Mouse (Mus musculus) olfactory bulb, adult 2 months (tissue): ENCODE measurements around the gene Ddx11. TPM values are rescaled to one million over a fixed set of nuclear protein-coding genes. Genes with fewer than 3 reads are reported as not detected.
A peak's percentile ranks its signal among the peaks of the same experiment; 100 is the strongest.

Experiments used
- H3K27ac ChIP-seq: fragments of 200-500 bp; 2 replicates; pipeline ENCODE4 v1.5.1; 2012; ENCODE audit warnings: low read depth, low read length; ENCODE audit not compliant: insufficient read depth
- H3K4me1 ChIP-seq: fragments of 200-500 bp; 2 replicates; pipeline ENCODE4 v1.6.1; 2012; ENCODE audit warnings: low read length; ENCODE audit not compliant: control insufficient read depth, insufficient read depth
- H3K4me3 ChIP-seq: fragments of 200-500 bp; 2 replicates; pipeline ENCODE4 v1.5.1; 2012; ENCODE audit warnings: mild to moderate bottlenecking, low read depth, low read length, moderate library complexity; ENCODE audit not compliant: insufficient read depth
- CTCF ChIP-seq: fragments of 200-500 bp; IDR thresholded peaks from 2 replicates; pipeline ENCODE4 v1.5.1; 2012; ENCODE audit warnings: low read depth, mild to moderate bottlenecking, low read length, moderate library complexity; ENCODE audit not compliant: insufficient read depth
- POLR2A ChIP-seq: fragments of 200-500 bp; IDR thresholded peaks from 2 replicates; pipeline ENCODE4 v1.6.1; 2012; ENCODE audit warnings: mild to moderate bottlenecking, low read depth, low read length, moderate library complexity; ENCODE audit not compliant: insufficient read depth
- WGBS: fragments of 180-500 bp; shearing (Covaris S2); methylation state at CpG from one replicate; pipeline ENCODE4 v1.1.7; 2018; 5-methylcytosine and 5-hydroxymethylcytosine counted together
- polyA plus RNA-seq: library from polyadenylated mRNA; stranded (reverse); fragments of >200 nt; gene quantifications from 2 replicates; pipeline ENCODE4 v1.2.4, GENCODE M21; 2012; ENCODE audit warnings: low replicate concordance; ENCODE audit not compliant: missing spikeins, insufficient read depth, insufficient read length

Ddx11 gene
- polyA plus RNA-seq: not detected in 2 replicates

DNA sequence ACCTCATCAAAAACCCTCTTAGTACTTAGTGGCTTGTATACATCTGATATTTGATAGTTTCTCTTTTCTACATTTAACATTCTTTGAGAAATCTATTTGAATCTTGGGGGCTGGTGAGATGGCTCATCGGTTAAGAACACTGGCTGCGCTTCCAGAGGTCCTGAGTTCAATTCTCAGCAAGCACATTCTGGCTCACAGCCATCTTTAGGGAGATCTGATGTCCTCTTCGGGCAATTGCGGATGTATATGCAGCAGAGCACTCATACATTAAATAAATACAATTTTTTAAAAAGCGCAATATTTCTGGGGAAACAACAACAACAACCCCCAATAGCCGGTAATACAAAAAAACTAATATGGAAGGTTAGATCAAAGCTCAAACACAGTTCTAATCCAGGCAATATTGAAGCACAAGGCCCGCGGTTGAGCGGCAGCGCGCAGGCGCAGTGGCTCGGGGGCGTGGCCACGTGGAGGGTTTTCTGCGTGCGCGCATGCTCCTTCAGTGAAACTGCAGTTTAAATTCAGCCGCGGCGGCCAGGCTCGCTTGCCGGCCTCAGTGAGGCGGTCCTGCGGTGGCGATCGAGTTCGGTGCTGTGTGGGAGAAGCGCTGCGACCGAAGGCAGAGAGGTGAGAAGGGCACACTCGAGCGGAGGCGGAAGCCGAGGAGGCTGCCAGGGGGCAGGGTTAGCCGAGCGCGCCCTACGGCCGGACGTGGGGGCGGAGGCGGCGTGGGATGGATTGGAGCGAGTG is at the start of gene Ddx11:
Gene Ddx11 (plus strand): TSS at position 455 of the 750 bp plus-strand sequence.
- 4% methylated on average over 45 of the region's 45 CpGs for WGBS
- peak within 1 kb of the TSS; percentile 84 for H3K4me3 ChIP-seq
- no peak within 1 kb of the TSS for H3K27ac ChIP-seq
- no peaks in the 10 kb centered on the region; the same call in 1 of the 2 replicates for H3K4me1 ChIP-seq
- TF ChIP-seq POLR2A (peak; percentile 50), CTCF (no peak)

DNA sequence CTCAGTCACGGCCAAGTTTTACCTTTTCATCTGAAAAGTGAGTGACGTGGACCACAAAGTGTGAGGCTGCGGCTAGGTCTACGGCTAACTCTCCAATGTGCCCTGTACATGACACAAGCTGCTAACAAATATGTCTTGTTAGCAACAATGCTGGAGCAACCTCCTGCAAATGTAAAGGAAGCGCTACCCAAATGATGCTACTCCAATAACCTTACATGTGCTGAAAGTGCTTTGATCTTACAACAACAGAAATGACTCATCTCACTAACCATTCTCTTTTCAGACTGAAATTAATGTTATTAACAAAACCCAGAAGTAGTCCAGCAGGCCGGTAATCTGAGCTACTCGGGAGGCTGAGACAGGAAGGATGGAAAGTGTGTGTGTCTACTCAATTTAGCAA is 49.3 kb upstream of the Ddx11 start:
- H3K4me1 ChIP-seq: peaks cover 4% of the 10 kb centered on the region; the same call in 1 of the 2 replicates
- TF ChIP-seq CTCF: no peak
- no peak for TF ChIP-seq POLR2A
- no peak overlapping the region for H3K27ac ChIP-seq
- H3K4me3 ChIP-seq: no peak overlapping the region
- 60% methylated on average over 7 of the region's 7 CpGs for WGBS

DNA sequence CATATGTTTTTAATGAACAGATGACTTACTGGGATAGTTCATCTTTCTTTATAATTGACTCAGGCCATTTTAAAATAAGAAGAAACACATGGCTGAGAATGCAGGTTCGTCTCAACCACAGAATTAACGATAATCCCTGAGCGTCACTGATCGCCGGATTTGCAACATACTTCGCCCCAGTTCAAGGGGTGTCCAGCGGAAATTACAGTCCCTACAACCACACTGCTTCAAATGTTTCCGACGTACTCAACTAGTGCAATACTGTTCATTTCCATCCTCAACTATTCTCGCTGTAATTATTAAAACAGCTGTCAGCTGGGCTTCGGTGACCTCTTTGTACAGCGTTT is 47.5 kb upstream of the Ddx11 start:
- peak overlapping the region; percentile 98 for H3K4me3 ChIP-seq
- peak overlapping the region; percentile 85 for H3K27ac ChIP-seq
- H3K4me1 ChIP-seq: peaks cover 4% of the 10 kb centered on the region; the same call in 1 of the 2 replicates
- TF ChIP-seq CTCF (no peak), POLR2A (no peak)
- 1% methylated on average over 12 of the region's 12 CpGs for WGBS

DNA sequence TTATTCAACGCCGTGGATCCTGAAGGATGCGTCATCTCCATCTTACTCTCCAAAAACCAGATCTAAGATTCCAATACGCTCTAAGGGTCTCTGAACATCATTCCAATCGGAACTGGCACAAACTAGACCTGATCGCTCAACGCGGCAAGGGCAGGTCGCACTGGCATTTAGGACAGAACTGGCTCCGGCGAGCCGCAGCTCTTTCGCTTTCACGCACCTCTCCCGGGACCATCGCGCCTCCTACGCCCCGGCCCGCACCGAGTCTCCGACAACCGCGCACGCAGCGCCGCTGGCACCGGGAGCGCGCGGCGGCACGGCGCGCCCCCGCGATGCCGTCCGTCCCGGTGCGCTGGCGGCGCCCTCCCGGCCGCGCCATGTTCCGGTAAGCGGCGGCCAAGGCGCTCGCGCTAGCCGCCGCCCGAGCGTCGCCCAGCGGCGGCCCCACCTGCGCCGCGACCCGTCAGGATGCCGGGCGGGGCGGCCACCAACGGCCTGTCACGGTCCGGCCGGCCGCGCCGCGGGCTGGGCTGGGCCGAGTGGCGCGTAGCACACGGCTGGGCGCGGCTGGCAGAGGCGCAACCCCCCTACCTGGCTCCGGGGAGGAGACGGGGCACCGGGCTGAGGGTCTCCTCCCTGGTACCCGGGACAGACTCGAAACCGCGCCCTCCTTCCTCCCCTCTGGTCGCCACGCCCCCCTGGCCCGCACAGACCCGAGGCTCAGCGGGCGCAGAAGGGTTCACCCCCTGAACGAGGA is 47.0 kb upstream of the Ddx11 start:
- H3K4me1 ChIP-seq: peaks cover 4% of the 10 kb centered on the region; the same call in 1 of the 2 replicates
- peak overlapping the region; percentile 85 for H3K27ac ChIP-seq
- peak overlapping the region; percentile 98 for H3K4me3 ChIP-seq
- TF ChIP-seq CTCF: no peak
- no peak; the same call in 1 of the 2 replicates for TF ChIP-seq POLR2A
- 1% methylated on average over 95 of the region's 95 CpGs for WGBS

DNA sequence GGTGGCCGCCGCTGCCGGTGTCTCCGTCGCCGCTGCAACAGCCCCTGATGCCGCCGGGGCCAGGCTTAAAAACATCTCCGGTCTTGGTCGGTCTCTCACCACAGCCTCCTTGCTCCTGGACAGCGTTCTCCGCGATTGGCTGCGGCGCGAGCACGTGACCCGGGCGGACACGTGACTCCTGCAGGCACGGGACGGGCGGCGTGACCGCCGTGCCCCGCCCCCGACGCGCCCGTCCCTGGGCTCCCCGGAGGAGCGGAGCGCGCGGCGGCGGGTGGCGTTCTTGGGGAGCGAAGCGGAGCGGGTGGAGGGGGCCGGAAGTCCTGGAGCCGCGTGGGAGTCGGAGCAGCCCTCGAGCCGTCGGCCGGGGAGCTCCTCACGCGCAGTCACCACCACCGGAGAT is 46.4 kb upstream of the Ddx11 start, which contains the start of gene Ankrd12:
Gene Ankrd12 (minus strand): TSS at position 156 of the 400 bp plus-strand sequence.
- WGBS: 2% methylated on average over 53 of the region's 53 CpGs
- peak within 1 kb of the TSS; percentile 85 for H3K27ac ChIP-seq
- TF ChIP-seq POLR2A (peak; percentile 67), CTCF (no peak)
- H3K4me3 ChIP-seq: peak within 1 kb of the TSS; percentile 98
- H3K4me1 ChIP-seq: peaks cover 4% of the 10 kb centered on the region; the same call in 1 of the 2 replicates

DNA sequence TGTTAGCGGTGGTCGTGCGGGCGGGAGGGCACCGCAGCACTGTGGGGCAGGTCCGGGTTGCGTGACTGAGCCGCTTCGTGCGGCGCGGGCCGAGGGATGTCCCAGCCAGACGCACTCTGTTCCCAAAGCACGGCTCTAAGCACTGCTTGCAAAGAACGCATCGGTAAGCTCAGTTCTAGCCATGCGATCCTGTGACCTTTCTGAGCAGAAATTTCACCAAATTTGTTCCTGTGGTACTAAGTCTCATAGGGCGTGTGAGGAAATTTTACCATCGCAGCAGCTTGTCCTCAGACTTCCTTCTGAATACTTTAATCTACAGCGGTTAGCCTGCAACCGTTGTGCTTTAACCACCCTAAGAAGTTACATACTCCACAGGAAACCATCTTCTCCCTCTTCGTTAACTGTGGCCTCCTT is 45.9 kb upstream of the Ddx11 start:
- no peak for TF ChIP-seq POLR2A
- TF ChIP-seq CTCF: no peak
- H3K4me3 ChIP-seq: peak overlapping the region; percentile 98
- H3K4me1 ChIP-seq: peaks cover 4% of the 10 kb centered on the region; the same call in 1 of the 2 replicates
- H3K27ac ChIP-seq: peak overlapping the region; percentile 41
- WGBS: under 1% methylated on average over 23 of the region's 23 CpGs

DNA sequence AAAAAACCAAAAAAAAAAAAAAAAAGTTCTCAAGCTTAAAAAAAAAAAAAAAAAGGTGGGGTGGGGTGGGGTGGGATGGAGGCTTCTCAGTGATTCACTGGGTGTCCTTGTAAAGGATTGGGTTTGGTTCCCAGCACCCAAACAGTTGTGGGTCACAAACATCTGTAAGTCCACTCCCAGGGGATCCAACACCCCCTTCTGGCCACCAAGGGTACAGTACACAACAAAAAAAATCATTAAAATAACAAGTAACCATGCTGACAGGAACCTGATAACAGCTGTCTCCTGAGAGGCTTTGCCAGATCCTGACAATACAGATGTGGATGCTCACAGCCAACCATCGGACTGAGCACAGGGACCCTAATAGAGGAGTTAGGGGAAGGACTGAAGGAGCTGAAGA is 38.8 kb upstream of the Ddx11 start:
- H3K27ac ChIP-seq: no peak overlapping the region
- H3K4me1 ChIP-seq: no peaks in the 10 kb centered on the region
- TF ChIP-seq CTCF (no peak), POLR2A (no peak)
- no peak overlapping the region for H3K4me3 ChIP-seq
- 88% methylated on average over 1 of the region's 1 CpGs for WGBS

DNA sequence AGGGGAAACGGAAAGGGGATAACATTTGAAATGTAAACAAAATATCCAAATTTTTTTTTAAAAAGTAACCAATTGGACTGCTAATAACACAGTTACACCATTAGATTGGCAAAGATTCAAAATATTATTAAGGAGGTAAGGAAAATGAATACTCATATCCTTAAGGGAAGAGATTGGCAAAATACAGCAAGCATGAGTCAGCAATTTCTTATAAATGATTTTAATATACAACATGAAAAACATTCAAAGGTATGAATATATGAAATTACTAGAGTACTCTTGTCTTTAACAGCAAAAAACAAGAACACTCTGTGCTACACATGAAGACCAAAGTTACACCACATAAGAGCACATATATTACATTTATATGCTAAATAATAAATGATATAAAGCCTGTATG is 38.3 kb upstream of the Ddx11 start:
- WGBS: 92% methylated on average over 1 of the region's 1 CpGs
- no peak for TF ChIP-seq POLR2A
- TF ChIP-seq CTCF: no peak
- H3K4me3 ChIP-seq: no peak overlapping the region
- H3K27ac ChIP-seq: no peak overlapping the region
- H3K4me1 ChIP-seq: no peaks in the 10 kb centered on the region

DNA sequence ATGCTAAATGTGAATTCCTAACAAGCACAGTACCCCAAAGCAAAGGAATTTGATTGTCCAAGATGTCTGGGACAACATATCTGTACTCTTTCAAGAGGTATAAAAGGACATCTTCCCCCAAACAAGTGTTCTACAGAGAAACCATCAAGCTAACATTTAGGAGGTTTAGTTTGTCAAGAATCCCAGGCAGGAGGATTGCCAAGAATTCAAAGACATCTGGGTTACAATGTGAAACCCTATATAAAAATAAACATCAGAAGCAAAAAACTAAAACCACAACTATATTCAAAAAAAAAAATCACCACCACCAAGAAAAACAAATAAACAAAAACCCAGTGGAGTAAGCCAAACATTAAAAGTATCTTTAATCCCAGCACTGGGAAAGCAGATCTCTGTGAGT is 33.1 kb upstream of the Ddx11 start:
- no peak overlapping the region for H3K27ac ChIP-seq
- no peak for TF ChIP-seq CTCF
- no peak for TF ChIP-seq POLR2A
- peaks cover 2% of the 10 kb centered on the region; the same call in 1 of the 2 replicates for H3K4me1 ChIP-seq
- H3K4me3 ChIP-seq: no peak overlapping the region
